Mouse (Mus musculus): ENCODE results near the gene Ppil4.

DNA sequence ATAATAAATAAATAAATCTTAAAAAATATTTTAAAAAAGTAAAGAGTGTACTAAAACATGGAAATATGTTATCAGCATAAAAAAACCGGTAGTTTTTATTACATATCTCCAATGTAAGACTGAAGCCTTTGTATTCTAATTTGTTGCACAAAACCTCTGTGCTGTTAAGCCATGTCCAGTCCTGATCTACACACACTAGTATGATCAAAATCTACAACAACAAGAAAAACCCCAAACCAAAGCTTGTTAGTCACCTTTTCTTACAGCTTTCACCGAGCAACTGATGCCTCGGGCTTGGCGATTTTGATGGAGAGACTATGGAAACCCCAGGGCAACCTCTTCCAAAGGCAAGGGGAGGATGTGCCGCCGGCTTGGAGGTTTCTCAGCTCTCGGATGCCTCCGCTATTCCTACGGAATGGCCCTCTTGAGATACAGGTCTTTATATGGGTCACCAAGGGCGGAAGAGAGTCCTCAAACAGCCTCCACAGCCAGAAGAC lies 389 bp upstream of the Ppil4 start:
- TF ChIP-seq CTCF (IDR thresholded peaks at IDR 0.05; ENCODE audit: borderline replicate concordance, insufficient read depth, low read depth, low read length), result no peak
- TF ChIP-seq POLR2A (IDR thresholded peaks at IDR 0.05; ENCODE audit: borderline replicate concordance, insufficient read depth, low read length), result no peak

All from cerebellum, adult 2 months (tissue).